Comparison of ENCODE assay signal across 11 mouse cellular contexts in genomic region chr2:28752388-28752787, GRCm38 (mm10). TPM values are rescaled to one million over a fixed set of nuclear protein-coding genes. Genes with fewer than 3 reads are reported as not detected.
DNase-seq lines count a peak whose midpoint lies in the region; ATAC-seq lines count a peak whose summit lies in the region.
"Had no signal": no experiment of that assay in that cellular context is flagged by ENCODE, and none has a peak within 500 bp of the region (broad histone marks: within the 10 kb centered on the region; RNA-seq: fewer than 3 reads in every experiment).

No protein-coding gene starts in this region.

- H3K27me3 ChIP-seq in kidney, embryonic 14.5 days (ENCODE audit: control insufficient read depth, insufficient read depth, low read length): peaks cover 31% of the 10 kb centered on the region; the same call in 1 of the 2 replicates

- no peak for ATAC-seq in kidney, embryonic 14.5 days (ENCODE audit: low FRiP score, low TSS enrichment)
- ATAC-seq in megakaryocyte progenitor cell, adult 5-6 weeks (replicated peaks; ENCODE audit: poor library complexity): no peak

- H3K9ac ChIP-seq in kidney, embryonic 14.5 days (ENCODE audit: low read depth, low read length): 0 out of 2 replicates have a peak overlapping the region, but pooled peaks have one; percentile 0

- peak; percentile 28 for DNase-seq in adrenal gland, postnatal 10 days
- no peak for DNase-seq in adrenal gland, adult 18-20 months (ENCODE audit: low spot score in 2 of 2)
- DNase-seq in kidney, adult 9 months: no peak
- peak; percentile 66 for DNase-seq in testis, postnatal 10 days (ENCODE audit: low spot score)
- DNase-seq in testis, postnatal 14 days (ENCODE audit: low spot score): no peak
- no peak for DNase-seq in urinary bladder, postnatal 36 days (ENCODE audit: low spot score in 2 of 2)
- DNase-seq: kidney, adult 11 months; liver; lung, postnatal 14 days had no signal

- H3K4me3 ChIP-seq in kidney, embryonic 14.5 days (ENCODE audit: low read length): no peak overlapping the region

- H3K27ac ChIP-seq in kidney, embryonic 14.5 days (ENCODE audit: low read depth, low read length): no peak overlapping the region

- 43% methylated on average over 8 of the region's 8 CpGs for WGBS in kidney, embryonic 14.5 days

- no peak overlapping the region for H3K4me2 ChIP-seq in kidney, embryonic 14.5 days (replicated peaks; ENCODE audit: low read depth, low read length)

- no peaks in the 10 kb centered on the region for H3K36me3 ChIP-seq in kidney, embryonic 14.5 days (ENCODE audit: control insufficient read depth, insufficient read depth, low read length)

- peaks cover 11% of the 10 kb centered on the region for H3K4me1 ChIP-seq in kidney, embryonic 14.5 days (ENCODE audit: control insufficient read depth, insufficient read depth, low read length)

- no peaks in the 10 kb centered on the region for H3K9me3 ChIP-seq in kidney, embryonic 14.5 days (ENCODE audit: control insufficient read depth, low read length)

RNA-seq across cellular contexts. Expression of gene Ak8, which starts 52.4 kb away (rescaled TPM):
- total RNA-seq in adrenal gland, postnatal 10 days (2021): under 1 TPM; 0.18 to 0.33 TPM
- total RNA-seq in adrenal gland, adult 18-20 months (2021): under 1 TPM; 0.38 to 0.63 TPM
- 0.84 and 0.97 TPM in 2 replicates for polyA plus RNA-seq in kidney, embryonic 14.5 days (2014; fragmentation: Nextera tagmentation; extraction: Ambion mirVana)
- total RNA-seq in megakaryocyte progenitor cell, adult 5-6 weeks (2015): 0.30 and 0.93 TPM in 2 replicates
- total RNA-seq in megakaryocyte progenitor cell, adult 5-6 weeks (2017): 0.24 and 0.33 TPM in 2 replicates

RNA-seq across cellular contexts. Expression of gene Spaca9, which starts 52.9 kb away (rescaled TPM):
- total RNA-seq in adrenal gland, postnatal 10 days (2021): 1 to 10 TPM; 1.4 to 2.1 TPM
- total RNA-seq in adrenal gland, adult 18-20 months (2021): 1 to 10 TPM in 1 of 2 experiments, under 1 TPM in 1; 0.60 to 1.2 TPM
- polyA plus RNA-seq in kidney, embryonic 14.5 days (2014; fragmentation: Nextera tagmentation; extraction: Ambion mirVana): 4.0 and 4.9 TPM in 2 replicates
- 0.66 and 5.7 TPM in 2 replicates for total RNA-seq in megakaryocyte progenitor cell, adult 5-6 weeks (2015)
- total RNA-seq in megakaryocyte progenitor cell, adult 5-6 weeks (2017): 2.4 and 8.4 TPM in 2 replicates

Comparison
In these comparisons a context has a peak if more than half of its experiments do, and no peak if none do; other contexts are left out.
1. DNase-seq: peak in adrenal gland, postnatal 10 days (single experiment) and testis, postnatal 10 days (single experiment); none in adrenal gland, adult 18-20 months (0 of 2), kidney, adult 9 months (single experiment), testis, postnatal 14 days (single experiment) and urinary bladder, postnatal 36 days (0 of 2).